Mouse (Mus musculus) embryonic facial prominence, embryonic 11.5 days (tissue): ENCODE measurements around the gene Mrps7. TPM values are rescaled to one million over a fixed set of nuclear protein-coding genes. Genes with fewer than 3 reads are reported as not detected.

Source experiments
- ATAC-seq: fragments of 200-750 bp; cut with Nextera tagmentation; replicated peaks from 2 replicates; pipeline ENCODE4 v1.8.0; 2017; ENCODE audit warnings: low read depth; ENCODE audit not compliant: insufficient number of reproducible peaks, low FRiP score, low TSS enrichment
- DNase-seq: peaks from one replicate; pipeline ENCODE4 v3.0.0-alpha.2; 2015; ENCODE audit warnings: low spot score
- H3K27ac ChIP-seq: fragments of 300-500 bp; sonication (generic); replicated peaks from 2 replicates; pipeline ENCODE4 v1.5.1; 2014; ENCODE audit warnings: mild to moderate bottlenecking, low read depth, low read length, control low read depth
- H3K27me3 ChIP-seq: fragments of 300-500 bp; sonication (generic); 2 replicates; pipeline ENCODE4 v1.6.1; 2014; ENCODE audit warnings: mild to moderate bottlenecking, low read length, moderate library complexity, mixed read lengths; ENCODE audit not compliant: control insufficient read depth, insufficient read depth
- H3K36me3 ChIP-seq: fragments of 300-500 bp; sonication (generic); replicated peaks from 2 replicates; pipeline ENCODE4 v1.6.1; 2014; ENCODE audit warnings: low read depth, mild to moderate bottlenecking, low read length, moderate library complexity, mixed read lengths; ENCODE audit not compliant: control insufficient read depth, insufficient read depth
- H3K4me1 ChIP-seq: fragments of 300-500 bp; sonication (generic); 2 replicates; pipeline ENCODE4 v1.6.1; 2014; ENCODE audit warnings: low read length, mixed read lengths; ENCODE audit not compliant: control insufficient read depth, insufficient read depth
- H3K4me2 ChIP-seq: fragments of 300-500 bp; sonication (generic); 2 replicates; pipeline ENCODE4 v1.6.1; 2014; ENCODE audit warnings: low read depth, mild to moderate bottlenecking, control low read depth, low read length, moderate library complexity
- H3K4me3 ChIP-seq: fragments of 300-500 bp; sonication (generic); 2 replicates; pipeline ENCODE4 v1.5.1; 2014; ENCODE audit warnings: low read depth, low read length, control low read depth
- H3K9ac ChIP-seq: fragments of 300-500 bp; sonication (generic); replicated peaks from 2 replicates; pipeline ENCODE4 v1.6.1; 2014; ENCODE audit warnings: mild to moderate bottlenecking, control low read depth, low read length
- H3K9me3 ChIP-seq: fragments of 300-500 bp; sonication (generic); replicated peaks from 2 replicates; pipeline ENCODE4 v1.6.1; 2016; ENCODE audit warnings: mild to moderate bottlenecking, low read length, inconsistent platforms, mixed read lengths; ENCODE audit not compliant: control insufficient read depth
- WGBS: fragments of 180-500 bp; shearing (Covaris S2); extraction: QIAGEN DNeasy Blood & Tissue Kit; methylation state at CpG from one replicate; pipeline ENCODE4 v1.1.7; 2014; 5-methylcytosine and 5-hydroxymethylcytosine counted together
- polyA plus RNA-seq: library from polyadenylated mRNA; unstranded; fragments of >200 nt; fragmentation: Nextera tagmentation; extraction: Ambion mirVana; gene quantifications from 2 replicates; pipeline ENCODE4 v1.2.1, GENCODE M21; 2014

The Mrps7 gene
- polyA plus RNA-seq, 1 experiment from 2014 or later: 110 TPM

- H3K4me3 ChIP-seq: peak within 1 kb of the TSS; percentile 47
- H3K9ac ChIP-seq: peak within 1 kb of the TSS; percentile 61
- H3K9me3 ChIP-seq: no peaks in the 10 kb centered on the region
- peak within 1 kb of the TSS; percentile 77 for H3K4me2 ChIP-seq
- WGBS: under 1% methylated on average over 47 of the region's 47 CpGs
- H3K4me1 ChIP-seq: no peaks in the 10 kb centered on the region
- no peak within 1 kb of the TSS for H3K27ac ChIP-seq
- no peaks in the 10 kb centered on the region for H3K36me3 ChIP-seq
- no peaks in the 10 kb centered on the region for H3K27me3 ChIP-seq
- DNase-seq (peak; percentile 99), ATAC-seq (peak; percentile 99)
Observed at GRCm38 (mm10) chr11:115627705-115628464, 24.2 kb downstream of the Mrps7 start, which contains the start of gene Slc25a19. Gene Slc25a19, minus strand, starts transcription at chr11:115628295.

GRCm38 (mm10) chr11:115628465-115629101, 24.9 kb downstream of the Mrps7 start:
- H3K4me3 ChIP-seq: peak overlapping the region; percentile 47; the same call in 1 of the 2 replicates
- no peaks in the 10 kb centered on the region for H3K27me3 ChIP-seq
- DNase-seq (no peak), ATAC-seq (peak; percentile 39)
- H3K4me1 ChIP-seq: no peaks in the 10 kb centered on the region
- no peaks in the 10 kb centered on the region for H3K9me3 ChIP-seq
- H3K27ac ChIP-seq: no peak overlapping the region
- peak overlapping the region; percentile 0; the same call in 1 of the 2 replicates for H3K4me2 ChIP-seq
- WGBS: 54% methylated on average over 13 of the region's 13 CpGs
- H3K36me3 ChIP-seq: no peaks in the 10 kb centered on the region
- peak overlapping the region; percentile 45 for H3K9ac ChIP-seq

GRCm38 (mm10) chr11:115629734-115630531, 26.2 kb downstream of the Mrps7 start:
- no peaks in the 10 kb centered on the region for H3K36me3 ChIP-seq
- no peak overlapping the region for H3K4me3 ChIP-seq
- ATAC-seq: no peak
- H3K4me1 ChIP-seq: no peaks in the 10 kb centered on the region
- 90% methylated on average over 13 of the region's 13 CpGs for WGBS
- no peak overlapping the region for H3K4me2 ChIP-seq
- H3K9me3 ChIP-seq: no peaks in the 10 kb centered on the region
- H3K27ac ChIP-seq: no peak overlapping the region
- H3K9ac ChIP-seq: no peak overlapping the region
- no peak for DNase-seq
- H3K27me3 ChIP-seq: no peaks in the 10 kb centered on the region

GRCm38 (mm10) chr11:115630532-115631504, 27.1 kb downstream of the Mrps7 start:
- Histone ChIP-seq H3K4me1 (no peaks in the 10 kb centered on the region), H3K27ac (no peak overlapping the region)
- 52% methylated on average over 16 of the region's 16 CpGs for WGBS

GRCm38 (mm10) chr11:115631505-115631890, 27.8 kb downstream of the Mrps7 start:
- Histone ChIP-seq H3K9me3 (no peaks in the 10 kb centered on the region), H3K4me3 (no peak overlapping the region), H3K27me3 (no peaks in the 10 kb centered on the region), H3K4me2 (no peak overlapping the region), H3K9ac (no peak overlapping the region), H3K4me1 (no peaks in the 10 kb centered on the region), H3K36me3 (no peaks in the 10 kb centered on the region), H3K27ac (no peak overlapping the region)
- peak; percentile 36 for DNase-seq
- no peak for ATAC-seq
- 18% methylated on average over 3 of the region's 3 CpGs for WGBS

More at GRCm38 (mm10) chr11:115630532-115631504, 27.1 kb downstream of the Mrps7 start:
- no peaks in the 10 kb centered on the region for H3K9me3 ChIP-seq
- H3K36me3 ChIP-seq: no peaks in the 10 kb centered on the region
- H3K27me3 ChIP-seq: no peaks in the 10 kb centered on the region
- no peak overlapping the region for H3K9ac ChIP-seq
- DNase-seq: no peak
- ATAC-seq: no peak
- no peak overlapping the region for H3K4me2 ChIP-seq
- H3K4me3 ChIP-seq: no peak overlapping the region

- Histone ChIP-seq H3K9me3 (no peaks in the 10 kb centered on the region), H3K9ac (no peak overlapping the region), H3K4me3 (no peak overlapping the region), H3K27ac (no peak overlapping the region), H3K4me2 (no peak overlapping the region), H3K27me3 (no peaks in the 10 kb centered on the region), H3K36me3 (no peaks in the 10 kb centered on the region), H3K4me1 (no peaks in the 10 kb centered on the region)
- 80% methylated on average over 7 of the region's 7 CpGs for WGBS
- DNase-seq (no peak), ATAC-seq (no peak)
Observed at GRCm38 (mm10) chr11:115632247-115632646, 28.5 kb downstream of the Mrps7 start.

DNA sequence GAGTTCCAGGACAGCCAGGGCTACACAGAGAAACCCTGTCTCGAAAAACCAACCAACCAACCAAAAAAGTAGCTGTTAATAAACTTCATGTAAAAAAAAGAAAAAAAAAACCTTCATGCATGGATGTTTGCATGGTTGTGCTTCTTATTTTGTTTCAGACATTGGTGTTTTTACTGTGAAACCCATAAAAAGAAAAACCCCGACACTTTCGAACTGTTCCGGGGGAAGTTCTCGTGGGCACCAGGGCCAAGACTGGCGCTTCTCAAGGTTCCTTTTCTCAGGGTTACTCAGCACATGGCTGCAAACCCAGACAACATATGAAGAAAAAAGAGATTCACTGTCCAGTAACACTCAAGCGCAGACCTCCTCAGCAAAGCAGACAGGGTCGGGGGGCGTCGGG, 29.1 kb downstream of the Mrps7 start:
- no peaks in the 10 kb centered on the region for H3K27me3 ChIP-seq
- WGBS: 84% methylated on average over 10 of the region's 10 CpGs
- ATAC-seq (no peak), DNase-seq (no peak)
- H3K4me1 ChIP-seq: no peaks in the 10 kb centered on the region
- no peaks in the 10 kb centered on the region for H3K36me3 ChIP-seq
- no peak overlapping the region for H3K9ac ChIP-seq
- no peak overlapping the region for H3K27ac ChIP-seq
- no peaks in the 10 kb centered on the region for H3K9me3 ChIP-seq
- no peak overlapping the region for H3K4me3 ChIP-seq
- H3K4me2 ChIP-seq: no peak overlapping the region
